Mouse (Mus musculus) heart, postnatal 0 days (tissue): ENCODE results near the gene Zfand3.

Experiments
- CTCF ChIP-seq: IDR thresholded peaks from 2 replicates; pipeline ENCODE4 v1.5.1; 2016; ENCODE audit warnings: antibody characterized with exemption, control low read depth, low read depth
- EP300 ChIP-seq: IDR thresholded peaks from 2 replicates; pipeline ENCODE4 v1.6.1; 2016; ENCODE audit warnings: antibody characterized with exemption, low read depth

DNA sequence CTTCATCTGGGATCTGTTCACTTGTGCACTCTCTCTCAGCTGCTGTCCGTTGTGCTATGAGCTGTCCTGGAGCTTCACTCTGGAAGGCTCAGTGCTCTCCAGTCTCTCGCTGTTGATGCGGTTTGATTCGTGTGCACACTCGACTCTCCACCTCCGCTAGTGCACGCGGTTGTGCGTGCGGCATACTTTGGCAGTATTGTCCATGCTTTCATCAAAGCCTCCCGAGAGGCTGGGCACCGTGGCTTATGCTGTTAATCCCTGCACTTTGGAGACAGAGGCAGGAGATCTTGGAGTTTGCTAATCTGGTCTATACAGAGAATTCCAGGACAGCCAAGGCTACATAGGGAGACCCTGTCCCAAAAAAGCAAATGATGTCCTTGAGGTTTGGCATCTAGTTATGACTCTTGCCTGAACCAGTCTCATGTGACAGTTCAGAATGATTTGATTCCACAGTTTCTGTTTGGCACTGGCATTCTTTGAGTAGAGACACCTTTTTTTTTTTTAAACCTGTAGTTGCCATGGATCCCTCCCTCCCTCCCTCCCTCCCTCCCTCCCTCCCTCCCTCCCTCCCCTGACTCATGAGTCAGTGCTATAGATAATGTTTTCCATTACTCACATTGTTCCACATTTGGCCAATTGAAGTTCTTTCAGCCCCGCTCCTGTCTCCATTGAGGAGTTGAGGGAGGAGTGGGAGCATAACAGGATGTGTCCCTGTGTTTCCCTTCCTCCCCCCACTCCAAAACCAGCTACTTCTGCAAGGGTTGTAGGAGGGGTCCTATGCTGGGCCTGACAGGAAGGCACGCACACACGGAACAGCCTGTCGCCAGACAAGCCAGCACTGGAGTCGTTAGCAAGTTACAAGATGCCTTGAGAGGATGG is 192.1 kb downstream of the Zfand3 start:
- TF ChIP-seq CTCF (no peak), EP300 (no peak)
